Mouse (Mus musculus) mouse trophoblast stem cell (cell line): ENCODE results near the gene Grin2b.

Experiments
- in situ Hi-C, 2 experiments: fragments of 300-500 bp; cut with MseI, MboI; formaldehyde crosslinking; loops; 2 replicates in 1 of 2; 3 replicates in 1 of 2; pipeline ENCODE4 v1.15.1; 2025

The Grin2b gene

DNA sequence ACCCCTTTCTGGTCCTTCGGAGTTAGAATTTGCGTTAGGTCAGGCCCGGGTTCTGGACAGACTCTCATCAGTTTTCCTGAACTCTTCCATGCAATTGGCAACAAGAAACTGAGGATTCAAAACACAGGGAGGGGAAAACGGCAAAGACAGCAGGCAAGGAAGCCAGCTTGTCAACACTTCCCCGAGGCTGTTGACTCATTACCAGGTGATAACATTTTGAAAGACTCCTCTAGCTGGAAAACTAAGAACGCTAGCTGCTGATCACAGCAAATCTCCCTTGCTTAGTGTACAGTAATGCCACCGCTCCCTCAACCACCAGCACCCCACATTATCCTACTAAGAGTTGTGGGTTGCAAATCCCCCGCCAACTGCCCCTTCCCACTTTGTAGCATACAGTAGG, 266.2 kb downstream of the Grin2b start:
- in situ Hi-C loops = loop anchor here in 1 of 2 experiments (25.0 kb wide), 1 partner anchor 455 kb away; no protein-coding TSS in a partner anchor

DNA sequence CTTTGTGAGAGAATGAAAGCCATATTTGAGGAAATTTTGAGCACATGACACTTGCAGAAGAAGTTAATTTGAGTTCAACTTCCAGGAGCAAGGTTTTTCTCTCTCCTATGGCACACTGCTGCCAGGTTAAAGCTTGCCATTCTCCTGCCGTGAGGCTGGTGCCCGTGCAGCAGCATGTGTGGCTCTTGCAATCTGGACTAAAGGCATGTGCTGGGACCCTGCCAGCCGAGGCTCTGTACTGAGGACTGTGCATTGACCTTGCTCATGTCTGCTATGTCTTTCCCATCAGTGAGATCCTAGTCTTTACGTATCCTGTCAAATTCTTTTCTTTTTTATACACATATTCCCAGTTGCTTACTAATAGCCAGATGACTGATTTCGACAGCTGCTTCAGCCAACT, 268.9 kb downstream of the Grin2b start:
- in situ Hi-C loops = loop anchor here in 1 of 2 experiments (25.0 kb wide), 1 partner anchor 458 kb away; no protein-coding TSS in a partner anchor

DNA sequence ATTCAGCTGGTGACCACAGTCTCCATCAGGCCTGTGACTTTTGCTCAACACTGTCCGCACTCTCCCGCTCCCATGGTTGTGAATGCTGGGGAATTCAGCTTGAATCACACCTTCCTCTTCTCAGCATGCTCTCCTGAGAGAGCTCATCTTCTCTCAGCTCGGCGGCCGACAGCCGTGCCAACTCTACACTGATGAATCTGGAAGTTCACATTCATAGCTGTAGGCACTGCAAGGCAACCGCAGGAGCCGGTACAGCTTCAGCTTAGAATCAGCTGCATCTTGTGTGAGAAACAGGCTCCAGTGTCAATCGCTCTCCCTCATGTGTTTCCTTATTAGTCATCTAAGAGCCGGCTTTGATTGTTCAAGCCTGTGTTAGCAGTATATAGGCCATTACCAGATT, 272.9 kb downstream of the Grin2b start:
- in situ Hi-C loops = loop anchor here in 1 of 2 experiments (25.0 kb wide), 1 partner anchor 462 kb away; no protein-coding TSS in a partner anchor

DNA sequence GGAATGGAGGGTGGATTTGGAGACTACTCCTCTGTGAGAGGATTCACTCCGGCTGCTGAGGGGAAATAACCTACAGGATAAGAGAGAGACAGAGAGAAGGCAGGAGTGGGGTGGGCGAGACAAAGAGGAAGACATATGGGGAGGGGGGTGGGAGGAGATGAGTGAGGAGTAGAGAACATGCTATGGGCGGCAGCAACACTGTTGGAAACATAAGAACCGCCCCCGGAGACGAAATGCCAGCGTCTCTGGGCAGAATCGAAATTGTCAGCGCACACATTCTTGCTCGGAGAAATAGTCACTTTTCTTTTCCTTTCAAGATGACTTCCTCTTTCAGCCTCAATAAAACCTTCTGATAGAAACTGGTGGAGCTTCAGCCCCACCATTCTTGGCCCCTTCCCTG, 274.1 kb downstream of the Grin2b start:
- in situ Hi-C loops = no loop called here

DNA sequence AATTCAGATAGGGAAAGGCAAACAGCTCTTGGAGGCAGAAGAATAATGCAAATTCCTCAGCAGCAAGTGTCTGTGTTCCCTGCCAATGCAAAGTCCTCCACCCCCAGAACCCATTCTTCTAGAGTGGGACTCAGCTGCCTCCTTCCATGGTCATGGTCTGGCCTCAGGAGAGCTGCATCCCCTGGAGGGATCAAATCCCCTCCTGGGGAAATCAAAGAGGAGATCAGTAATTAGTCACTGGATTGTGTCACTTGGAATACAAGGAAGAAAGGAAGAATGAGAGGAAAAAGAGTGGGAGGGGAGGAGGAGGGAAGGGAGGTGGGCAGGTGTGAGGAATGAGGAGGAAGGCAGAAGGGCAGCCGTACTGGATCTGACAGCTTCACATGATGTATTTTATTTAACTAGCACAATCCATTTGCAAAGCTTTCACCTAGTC, 278.5 kb downstream of the Grin2b start:
- in situ Hi-C loops = no loop called here

DNA sequence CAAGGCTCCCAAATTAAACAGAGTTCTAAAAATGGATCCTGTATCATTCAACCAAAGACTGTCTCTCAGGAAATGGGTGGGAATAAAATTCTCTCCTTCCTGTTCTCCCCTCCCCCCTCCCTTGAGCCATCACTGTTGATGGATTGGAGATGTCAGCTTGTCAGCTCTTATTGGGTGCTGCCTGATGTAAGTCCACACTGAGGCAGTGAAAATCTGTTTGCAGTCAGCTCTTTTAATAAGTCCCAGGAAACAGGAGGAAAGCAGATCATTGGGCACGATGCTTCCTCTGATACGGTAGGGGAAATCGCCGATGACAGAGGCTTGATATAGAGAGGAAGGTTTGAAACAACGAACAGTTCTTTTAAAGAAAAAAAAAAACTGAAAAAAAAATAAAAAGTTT, 290.7 kb downstream of the Grin2b start:
- in situ Hi-C loops = no loop called here

DNA sequence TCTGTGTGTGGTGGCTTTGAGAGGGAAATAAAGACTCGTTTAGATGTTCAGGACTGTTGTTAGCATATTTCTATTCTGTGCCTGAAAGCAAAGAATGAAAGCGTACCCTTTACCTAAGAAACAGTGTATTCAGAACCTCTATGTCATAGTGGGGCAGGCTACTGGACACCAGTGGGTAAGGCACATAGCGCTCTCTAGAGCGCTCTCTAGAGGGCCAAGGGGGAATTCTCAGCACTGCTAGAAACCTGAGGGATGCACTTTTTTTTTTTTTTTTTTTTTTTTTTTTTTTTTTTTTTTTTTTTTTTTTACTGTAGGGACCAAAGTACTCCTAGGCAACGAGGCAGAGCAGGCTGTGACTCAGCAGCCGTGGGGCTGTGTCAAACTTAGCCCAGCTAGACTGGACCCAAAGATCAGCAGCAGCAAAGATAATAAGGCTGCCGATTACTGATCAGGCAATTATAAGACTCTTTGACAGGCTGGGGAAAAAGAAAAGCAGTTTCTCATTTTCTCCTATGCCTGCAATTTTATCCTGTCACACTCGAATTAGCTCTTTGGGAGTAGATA, 297.1 kb downstream of the Grin2b start:
- in situ Hi-C loops = no loop called here

DNA sequence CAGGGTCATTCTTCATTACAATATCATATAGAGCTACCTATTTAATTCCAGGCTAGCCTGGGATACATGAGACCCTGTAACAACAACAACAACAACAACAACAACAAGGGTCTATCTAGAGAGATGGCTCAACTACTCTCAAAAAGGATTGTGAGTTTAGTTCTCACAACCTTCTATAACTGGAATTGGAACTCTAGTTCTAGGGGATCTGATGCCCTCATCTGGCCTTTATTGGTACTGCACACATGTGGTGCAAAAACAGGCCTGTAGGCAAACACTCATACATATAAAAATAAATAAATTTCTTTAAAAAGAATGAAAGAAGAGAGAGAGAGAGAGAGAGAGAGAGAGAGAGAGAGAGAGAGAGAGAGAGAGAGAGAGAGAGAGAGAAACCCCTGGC, 298.7 kb downstream of the Grin2b start:
- in situ Hi-C loops = no loop called here

DNA sequence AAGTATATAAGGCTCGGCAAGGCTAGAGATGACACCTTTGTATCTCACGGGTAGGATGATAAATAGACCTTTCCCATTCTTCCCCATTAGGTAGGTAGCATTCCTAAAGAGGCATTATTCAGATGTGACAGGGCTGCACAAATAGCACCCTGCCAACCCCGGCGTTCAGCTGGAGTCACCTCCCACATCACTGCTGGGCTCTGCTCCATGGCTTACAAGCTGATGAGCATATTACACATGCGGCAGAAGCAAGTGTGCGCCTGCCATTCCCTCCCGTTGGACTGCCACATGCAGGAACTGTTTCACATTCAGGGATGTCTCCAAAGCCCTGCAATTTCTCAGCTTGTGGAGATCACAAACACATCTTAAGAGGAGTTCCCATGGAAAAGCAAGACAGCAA, 307.5 kb downstream of the Grin2b start:
- in situ Hi-C loops = no loop called here

DNA sequence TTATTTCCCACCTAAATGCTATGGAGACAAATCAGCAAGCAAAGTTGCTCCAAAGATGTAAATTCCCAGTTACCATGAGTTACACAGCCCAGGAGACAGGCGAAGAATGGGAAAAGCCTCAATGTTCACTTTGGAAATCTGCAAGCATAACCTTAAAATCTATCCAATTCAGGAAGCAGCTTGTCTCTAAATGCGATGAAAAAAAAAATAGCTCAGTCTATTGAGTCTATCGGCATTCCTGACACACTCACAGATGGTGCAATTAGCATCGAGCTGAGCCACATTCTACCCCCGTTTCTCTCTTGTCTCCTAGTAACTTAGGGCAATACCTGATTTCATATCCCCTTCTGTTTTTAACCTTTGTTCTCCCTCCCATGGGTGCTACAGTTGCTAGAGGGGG, 309.3 kb downstream of the Grin2b start:
- in situ Hi-C loops = no loop called here

DNA sequence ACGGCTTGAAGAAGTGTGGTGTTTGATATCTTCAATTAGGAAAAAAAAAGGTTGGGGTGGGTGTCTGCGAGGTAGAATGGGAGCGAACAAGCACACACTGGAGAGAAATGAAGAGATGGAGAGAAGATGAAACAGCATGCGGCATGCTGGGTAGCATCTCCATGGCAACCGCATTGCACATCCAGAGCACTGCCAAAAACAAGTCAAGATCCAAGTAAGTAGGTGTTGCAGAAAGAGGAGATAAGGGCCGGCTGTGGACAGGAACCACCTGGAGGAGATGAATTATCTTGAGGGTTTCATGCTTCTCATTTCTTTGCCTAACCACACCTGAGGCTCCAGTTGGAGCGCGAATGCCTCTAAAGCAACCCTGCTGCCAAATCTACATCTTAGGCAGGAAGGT, 313.8 kb downstream of the Grin2b start:
- in situ Hi-C loops = no loop called here

DNA sequence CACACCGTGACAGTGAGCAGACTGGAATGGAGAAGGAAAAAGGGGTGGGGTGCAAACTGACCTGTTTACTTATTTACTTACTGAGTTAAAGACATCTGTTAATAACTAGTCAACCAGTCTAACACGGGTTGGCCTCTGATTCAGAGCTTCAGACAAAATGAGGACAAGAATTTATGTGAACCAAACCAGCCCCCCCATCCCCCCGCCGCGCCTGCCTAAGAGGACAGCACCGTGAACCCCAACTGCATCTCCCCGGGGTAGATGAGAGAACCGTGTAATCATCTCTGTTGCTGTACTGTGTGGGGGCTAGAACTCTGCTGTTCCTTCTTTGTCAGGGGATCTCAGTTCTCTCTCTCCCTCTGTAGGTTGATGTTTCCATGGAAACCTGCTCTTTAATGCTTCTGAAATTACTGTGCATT, 319.1 kb downstream of the Grin2b start:
- in situ Hi-C loops = no loop called here

DNA sequence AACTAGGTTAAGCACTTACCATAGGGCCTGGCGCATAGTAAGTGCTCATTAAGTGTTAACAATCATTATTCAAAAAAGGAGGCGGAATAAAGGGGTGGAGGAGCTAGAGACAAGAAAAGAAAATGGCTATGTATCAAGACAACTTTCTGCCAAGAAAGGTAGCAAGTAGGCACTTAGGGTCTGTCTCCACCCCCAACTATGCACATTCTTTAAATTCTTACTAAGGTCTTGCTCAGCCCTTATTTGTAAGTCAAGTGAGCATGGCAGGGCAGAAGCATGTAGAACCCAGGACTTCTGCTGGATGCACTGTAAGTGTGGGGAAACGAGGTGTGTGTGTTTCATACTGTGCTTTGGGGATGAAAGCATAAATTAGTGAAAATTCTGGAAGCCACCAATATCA, 329.6 kb downstream of the Grin2b start:
- in situ Hi-C loops = no loop called here

DNA sequence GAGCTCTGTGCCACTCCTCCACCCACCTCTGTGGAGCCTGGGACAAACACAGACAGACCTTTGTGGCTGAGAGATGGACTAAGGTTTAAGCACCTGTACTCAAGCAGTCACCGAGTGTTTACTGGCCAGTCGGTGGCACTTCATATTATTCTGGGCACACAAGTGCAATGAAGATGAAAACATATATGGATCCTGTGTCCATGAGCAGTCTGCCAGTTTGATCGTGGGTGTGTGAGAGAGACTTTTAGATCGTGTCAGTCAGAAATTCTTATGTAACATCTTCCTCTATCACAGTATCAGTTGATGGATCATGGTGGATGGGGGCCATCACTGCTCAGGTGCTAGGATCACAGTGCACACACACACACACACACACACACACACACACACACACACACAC, 337.0 kb downstream of the Grin2b start:
- in situ Hi-C loops = loop anchor here in 1 of 2 experiments (10.0 kb wide), 1 partner anchor 392 kb away; no protein-coding TSS in a partner anchor

DNA sequence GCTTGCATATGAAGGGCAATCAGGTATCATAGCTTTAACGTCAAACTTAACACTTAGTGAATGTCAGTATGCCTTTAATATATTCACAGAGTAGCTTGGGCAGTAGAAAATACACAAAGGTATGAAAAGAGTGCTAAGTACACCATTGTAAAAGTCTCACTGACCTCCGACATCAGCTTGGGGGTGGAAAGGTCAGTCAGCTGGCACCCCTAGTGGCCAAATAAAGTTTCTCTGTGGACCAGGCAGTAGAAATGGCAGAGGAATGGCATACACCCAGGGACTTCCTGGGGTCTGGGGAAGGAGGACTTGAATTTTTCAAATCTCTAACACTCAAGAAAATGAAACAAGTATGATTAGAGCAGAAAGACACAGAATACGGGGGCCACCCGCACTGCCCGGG, 339.8 kb downstream of the Grin2b start:
- in situ Hi-C loops = loop anchor here in 1 of 2 experiments (10.0 kb wide), 1 partner anchor 389 kb away; no protein-coding TSS in a partner anchor

DNA sequence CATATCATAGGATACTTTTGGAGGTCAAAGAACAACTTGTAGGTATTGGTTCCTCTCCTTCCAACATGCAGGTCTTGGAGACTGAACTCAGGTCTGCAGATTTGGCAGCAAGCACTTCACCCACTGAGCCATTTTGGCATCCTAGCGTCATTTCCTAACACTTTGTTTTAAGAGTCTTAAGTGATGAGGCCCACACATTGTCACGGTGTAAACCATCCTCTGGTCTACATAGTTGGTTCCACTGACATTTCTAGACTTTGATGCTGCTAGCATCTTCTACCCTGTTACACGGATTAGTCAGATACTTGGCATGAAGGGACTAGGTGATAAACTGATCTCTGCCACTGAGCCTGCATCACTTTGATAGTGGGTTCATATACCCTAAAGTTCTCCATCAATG, 341.3 kb downstream of the Grin2b start:
- in situ Hi-C loops = loop anchor here in 1 of 2 experiments (10.0 kb wide), 1 partner anchor 387 kb away; no protein-coding TSS in a partner anchor

DNA sequence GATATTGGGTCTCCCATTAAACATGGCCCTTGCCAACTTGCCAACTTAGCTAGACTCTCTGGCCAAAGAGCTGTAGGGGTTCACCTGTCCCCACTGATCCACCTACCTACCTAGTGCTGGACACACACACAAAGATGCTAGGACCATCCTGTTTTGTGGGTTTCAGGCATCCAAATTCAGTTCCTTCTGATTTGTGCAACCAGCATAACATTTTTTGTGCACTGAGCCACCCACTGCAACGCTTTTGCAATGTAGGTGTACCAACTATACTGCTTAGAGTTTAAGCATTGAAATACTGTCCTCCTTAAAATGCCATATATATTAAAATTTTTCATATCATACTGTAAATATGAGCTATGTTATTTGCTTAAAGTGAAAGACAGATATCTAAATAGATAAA, 342.3 kb downstream of the Grin2b start:
- in situ Hi-C loops = loop anchor here in 1 of 2 experiments (10.0 kb wide), 1 partner anchor 386 kb away; no protein-coding TSS in a partner anchor

DNA sequence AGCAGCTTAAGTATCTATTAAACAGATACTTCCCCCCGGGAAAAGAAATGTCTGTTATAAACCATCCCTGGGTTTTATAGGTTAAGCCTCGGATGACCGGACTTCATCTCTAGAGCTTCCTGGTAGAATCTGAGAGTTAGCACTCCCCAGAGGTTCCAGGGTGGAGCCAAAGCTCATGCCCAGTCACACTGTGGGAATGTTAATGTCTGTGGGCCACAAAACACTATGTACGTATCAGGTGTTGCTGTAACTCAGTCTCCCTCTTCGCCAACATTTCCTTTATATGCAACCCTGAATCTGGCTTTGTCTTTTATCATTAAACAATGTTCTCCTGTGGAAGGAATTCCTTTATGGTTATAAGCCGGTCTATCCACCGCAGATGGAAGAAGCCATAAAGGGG, 343.9 kb downstream of the Grin2b start:
- in situ Hi-C loops = loop anchor here in 1 of 2 experiments (10.0 kb wide), 1 partner anchor 385 kb away; no protein-coding TSS in a partner anchor

DNA sequence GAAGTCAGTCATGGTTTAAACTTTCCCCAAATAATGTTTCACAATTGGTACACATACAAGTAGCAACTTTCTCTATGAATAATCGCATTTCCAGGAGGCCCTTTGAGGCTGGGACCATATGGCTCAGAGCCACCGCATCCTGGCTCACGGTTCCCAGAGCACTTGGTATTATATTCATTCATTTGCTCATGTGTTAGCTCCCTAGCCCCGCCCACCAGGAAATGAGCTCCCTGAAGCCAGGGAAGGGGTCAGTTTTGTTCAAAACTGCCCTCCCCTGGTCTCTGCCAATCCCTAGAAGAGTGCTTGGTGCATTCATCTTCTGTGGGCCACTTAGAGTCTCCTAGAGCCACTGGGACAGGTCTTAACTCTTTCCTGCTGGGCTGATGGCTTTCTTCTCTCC, 344.3 kb downstream of the Grin2b start:
- in situ Hi-C loops = loop anchor here in 1 of 2 experiments (10.0 kb wide), 1 partner anchor 384 kb away; no protein-coding TSS in a partner anchor

DNA sequence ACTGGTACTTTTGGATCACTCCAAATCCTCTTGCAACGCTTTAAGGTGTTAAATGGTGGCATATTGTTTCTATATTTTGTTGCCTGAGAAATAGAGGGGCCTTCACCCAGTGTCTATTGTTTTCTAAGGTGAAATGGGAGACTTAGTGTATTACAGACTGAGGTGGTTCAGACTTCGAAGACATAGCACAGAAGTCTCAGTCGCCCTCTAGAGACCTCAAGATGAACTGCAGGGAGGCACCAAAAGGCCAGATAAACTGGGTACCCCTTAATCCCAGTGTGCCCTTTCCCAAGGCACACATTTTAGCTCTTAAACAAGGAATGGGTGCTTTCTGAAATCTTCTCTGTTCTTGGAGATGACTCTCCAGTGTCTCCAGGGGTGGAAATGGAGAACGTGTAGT, 345.4 kb downstream of the Grin2b start:
- in situ Hi-C loops = loop anchor here in 1 of 2 experiments (10.0 kb wide), 1 partner anchor 383 kb away; no protein-coding TSS in a partner anchor

DNA sequence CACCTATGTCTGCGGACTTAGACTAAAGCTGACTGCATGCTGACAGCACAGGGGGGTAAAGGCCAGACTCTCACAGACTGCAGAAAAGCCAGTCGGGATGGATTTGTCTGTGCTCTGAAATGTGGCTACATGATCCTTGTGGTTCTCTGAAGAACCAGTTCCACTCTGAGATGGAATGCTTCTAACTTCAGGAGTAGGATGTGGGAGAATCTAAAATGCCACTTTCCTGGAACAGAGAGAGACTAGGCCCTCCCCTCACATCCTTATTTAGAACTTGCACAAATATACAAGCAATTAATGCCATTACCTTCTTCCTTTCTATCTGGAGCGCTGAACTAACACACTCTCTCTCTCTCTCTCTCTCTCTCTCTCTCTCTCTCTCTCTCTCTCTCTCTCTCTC, 346.0 kb downstream of the Grin2b start:
- in situ Hi-C loops = loop anchor here in 1 of 2 experiments (10.0 kb wide), 1 partner anchor 383 kb away; no protein-coding TSS in a partner anchor

DNA sequence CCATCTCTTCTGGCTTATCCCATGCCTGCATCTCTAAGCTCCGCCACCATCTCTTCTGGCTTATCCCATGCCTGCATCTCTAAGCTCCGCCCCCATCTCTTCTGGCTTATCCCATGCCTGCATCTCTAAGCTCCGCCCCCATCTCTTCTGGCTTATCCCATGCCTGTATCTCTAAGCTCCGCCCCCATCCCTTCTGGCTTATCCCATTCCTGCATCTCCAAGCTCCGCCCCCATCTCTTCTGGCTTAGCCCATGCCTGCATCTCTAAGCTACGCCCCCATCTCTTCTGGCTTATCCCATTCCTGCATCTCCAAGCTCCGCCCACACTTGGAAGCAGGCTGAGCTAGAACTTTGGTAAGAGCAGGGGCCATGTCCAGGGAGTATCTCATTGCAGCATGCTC, 346.5 kb downstream of the Grin2b start:
- in situ Hi-C loops = loop anchor here in 1 of 2 experiments (10.0 kb wide), 1 partner anchor 382 kb away; no protein-coding TSS in a partner anchor

DNA sequence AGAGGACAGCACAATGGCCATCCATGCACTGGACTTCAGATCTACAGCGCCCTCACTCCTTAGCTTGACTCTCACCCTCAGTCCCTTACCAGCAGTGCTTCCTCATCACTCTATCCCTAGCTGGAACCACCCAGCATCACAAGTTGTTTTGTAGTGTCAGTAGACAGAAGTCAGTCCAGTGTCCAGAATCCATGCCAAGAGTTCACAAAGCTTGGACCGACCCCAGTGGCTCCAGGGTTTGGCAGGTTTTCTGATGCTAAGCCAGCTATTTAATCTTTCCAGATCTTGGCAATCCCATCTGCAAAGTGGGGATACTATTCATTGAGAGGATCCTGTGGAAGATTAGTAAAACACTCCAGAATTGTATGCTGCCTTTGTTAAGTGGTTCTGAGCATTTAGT, 355.9 kb downstream of the Grin2b start:
- in situ Hi-C loops = no loop called here
